Mouse (Mus musculus): ENCODE results near the gene Ppm1b. TPM values are rescaled to one million over a fixed set of nuclear protein-coding genes. Genes with fewer than 3 reads are reported as not detected.

Gene Ppm1b
- total and polyA plus RNA-seq, 3 experiments: 45.7 to 51.6 TPM; not detected in 1

GRCm38 (mm10) chr17:84969916-84970315 lies 13.4 kb downstream of the Ppm1b start:
- TF ChIP-seq CHD2 (IDR thresholded peaks at IDR 0.05; ENCODE audit: low read length) (no peak), MYB (IDR thresholded peaks at IDR 0.05; ENCODE audit: low read depth, low read length) (no peak), TBP (IDR thresholded peaks at IDR 0.05; ENCODE audit: low read depth, low read length) (no peak), CHD1 (IDR thresholded peaks at IDR 0.05; ENCODE audit: low read depth, low read length) (no peak), SMC3 (IDR thresholded peaks at IDR 0.05; ENCODE audit: low read depth, low read length) (no peak), EP300 (IDR thresholded peaks at IDR 0.05; ENCODE audit: low read depth in 1 of 2, low read length in 2 of 2) (no peak), TAL1 (IDR thresholded peaks at IDR 0.05; ENCODE audit: low read length) (no peak), RCOR1 (IDR thresholded peaks at IDR 0.05; ENCODE audit: low read depth, low read length) (no peak), UBTF (IDR thresholded peaks at IDR 0.05; ENCODE audit: borderline replicate concordance, insufficient read depth, low read depth, low read length) (no peak), NRF1 (IDR thresholded peaks at IDR 0.05; ENCODE audit: insufficient read depth, low read depth, low read length, poor library complexity, severe bottlenecking) (no peak), BHLHE40 (IDR thresholded peaks at IDR 0.05; ENCODE audit: borderline replicate concordance, low read depth, low read length) (no peak), MEF2A (IDR thresholded peaks at IDR 0.05; ENCODE audit: extremely low read depth, insufficient replicate concordance, low read depth, low read length, poor library complexity, severe bottlenecking) (no peak), TCF12 (IDR thresholded peaks at IDR 0.05; ENCODE audit: low read depth, low read length) (no peak), E2F4 (IDR thresholded peaks at IDR 0.05; ENCODE audit: borderline replicate concordance, low read depth, low read length) (no peak), KAT2A (conservative IDR thresholded peaks at IDR 0.05; ENCODE audit: low read depth, low read length) (no peak), ZC3H11A (IDR thresholded peaks at IDR 0.05; ENCODE audit: low read depth, low read length) (no peak), POLR2AphosphoS2 (IDR thresholded peaks at IDR 0.05; ENCODE audit: low read length) (no peak), USF1 (IDR thresholded peaks at IDR 0.05; ENCODE audit: low read depth, low read length) (no peak), USF2 (IDR thresholded peaks at IDR 0.05; ENCODE audit: borderline replicate concordance in 1 of 2, insufficient read depth in 1 of 2, low read depth in 1 of 2, low read length in 2 of 2) (no peak), GATA1 (IDR thresholded peaks at IDR 0.05; ENCODE audit: low read depth, low read length) (no peak)
- Histone ChIP-seq H3K36me3 (ENCODE audit: control insufficient read depth in 1 of 2, insufficient read depth in 2 of 2, low read length in 2 of 2) (peaks cover 4% of the 10 kb centered on the region in 2 experiments; a peak in 3 of 4 replicates), H3K79me2 (ENCODE audit: control insufficient read depth, insufficient read depth, low read length, poor library complexity) (peaks cover 42% of the 10 kb centered on the region), H3K9ac (ENCODE audit: control insufficient read depth, low read depth, low read length, poor library complexity, severe bottlenecking) (no peak overlapping the region), H3K9me3 (replicated peaks; ENCODE audit: insufficient read depth, low read length) (no peaks in the 10 kb centered on the region), H3K4me3 (ENCODE audit: control insufficient read depth in 1 of 2, insufficient read depth in 1 of 2, low read depth in 2 of 2, low read length in 2 of 2) (no peak overlapping the region), H3K4me1 (ENCODE audit: control insufficient read depth in 1 of 2, insufficient read depth in 2 of 2, low read length in 2 of 2) (no peaks in the 10 kb centered on the region; a peak in 2 of 4 replicates), H3K27ac (ENCODE audit: control insufficient read depth, low read depth, low read length) (no peak overlapping the region), H3K27me3 (ENCODE audit: control insufficient read depth in 1 of 2, insufficient read depth in 2 of 2, low read length in 2 of 2) (no peaks in the 10 kb centered on the region)
- no peak for DNase-seq (ENCODE audit: low read depth, low spot score)

GRCm38 (mm10) chr17:84981721-84982120 lies 25.2 kb downstream of the Ppm1b start:
- Histone ChIP-seq H3K27me3 (ENCODE audit: control insufficient read depth in 1 of 2, insufficient read depth in 2 of 2, low read length in 2 of 2) (no peaks in the 10 kb centered on the region), H3K4me3 (ENCODE audit: control insufficient read depth in 1 of 2, insufficient read depth in 1 of 2, low read depth in 2 of 2, low read length in 2 of 2) (no peak overlapping the region), H3K9me3 (replicated peaks; ENCODE audit: insufficient read depth, low read length) (no peaks in the 10 kb centered on the region), H3K79me2 (ENCODE audit: control insufficient read depth, insufficient read depth, low read length, poor library complexity) (peaks cover 55% of the 10 kb centered on the region), H3K9ac (ENCODE audit: control insufficient read depth, low read depth, low read length, poor library complexity, severe bottlenecking) (no peak overlapping the region), H3K4me1 (ENCODE audit: control insufficient read depth in 1 of 2, insufficient read depth in 2 of 2, low read length in 2 of 2) (peaks cover 7 to 14% of the 10 kb centered on the region in 2 experiments), H3K36me3 (ENCODE audit: control insufficient read depth in 1 of 2, insufficient read depth in 2 of 2, low read length in 2 of 2) (peaks cover 0 to 26% of the 10 kb centered on the region in 2 experiments; a peak in 2 of 4 replicates), H3K27ac (ENCODE audit: control insufficient read depth, low read depth, low read length) (no peak overlapping the region; the same call in 1 of the 2 replicates)
- TF ChIP-seq ZMIZ1 (IDR thresholded peaks at IDR 0.05; ENCODE audit: low read depth, low read length) (no peak), GABPA (IDR thresholded peaks at IDR 0.05; ENCODE audit: low read depth, low read length) (no peak), BHLHE40 (IDR thresholded peaks at IDR 0.05; ENCODE audit: borderline replicate concordance, low read depth, low read length) (no peak), ETS1 (IDR thresholded peaks at IDR 0.05; ENCODE audit: low read depth, low read length) (0 out of 2 replicates have a peak, but pooled peaks have one; percentile 26), HCFC1 (IDR thresholded peaks at IDR 0.05; ENCODE audit: low read depth, low read length) (0 out of 2 replicates have a peak, but pooled peaks have one; percentile 27), SMC3 (IDR thresholded peaks at IDR 0.05; ENCODE audit: low read depth, low read length) (peak; percentile 5; the same call in 1 of the 2 replicates), EP300 (IDR thresholded peaks at IDR 0.05; ENCODE audit: low read depth in 1 of 2, low read length in 2 of 2) (peak; percentile 43 to 62; a peak in 3 of 4 replicates), SIN3A (IDR thresholded peaks at IDR 0.05; ENCODE audit: low read length) (peak; percentile 66; the same call in 1 of the 2 replicates), MXI1 (IDR thresholded peaks at IDR 0.05; ENCODE audit: low read depth, low read length) (no peak), ZNF384 (IDR thresholded peaks at IDR 0.05; ENCODE audit: low read depth, low read length) (peak; percentile 95), GATA1 (IDR thresholded peaks at IDR 0.05; ENCODE audit: low read depth, low read length) (no peak)
- peak; percentile 79 for DNase-seq (ENCODE audit: low read depth, low spot score)

All from MEL (cell line).